Mouse (Mus musculus): ENCODE data around the gene Psph.
"Not testable (repeated sequence)": the region's sequence is repeated elsewhere in the genome, so short reads cannot be mapped to it uniquely, and the experiment has no call there.

The Psph gene

DNA sequence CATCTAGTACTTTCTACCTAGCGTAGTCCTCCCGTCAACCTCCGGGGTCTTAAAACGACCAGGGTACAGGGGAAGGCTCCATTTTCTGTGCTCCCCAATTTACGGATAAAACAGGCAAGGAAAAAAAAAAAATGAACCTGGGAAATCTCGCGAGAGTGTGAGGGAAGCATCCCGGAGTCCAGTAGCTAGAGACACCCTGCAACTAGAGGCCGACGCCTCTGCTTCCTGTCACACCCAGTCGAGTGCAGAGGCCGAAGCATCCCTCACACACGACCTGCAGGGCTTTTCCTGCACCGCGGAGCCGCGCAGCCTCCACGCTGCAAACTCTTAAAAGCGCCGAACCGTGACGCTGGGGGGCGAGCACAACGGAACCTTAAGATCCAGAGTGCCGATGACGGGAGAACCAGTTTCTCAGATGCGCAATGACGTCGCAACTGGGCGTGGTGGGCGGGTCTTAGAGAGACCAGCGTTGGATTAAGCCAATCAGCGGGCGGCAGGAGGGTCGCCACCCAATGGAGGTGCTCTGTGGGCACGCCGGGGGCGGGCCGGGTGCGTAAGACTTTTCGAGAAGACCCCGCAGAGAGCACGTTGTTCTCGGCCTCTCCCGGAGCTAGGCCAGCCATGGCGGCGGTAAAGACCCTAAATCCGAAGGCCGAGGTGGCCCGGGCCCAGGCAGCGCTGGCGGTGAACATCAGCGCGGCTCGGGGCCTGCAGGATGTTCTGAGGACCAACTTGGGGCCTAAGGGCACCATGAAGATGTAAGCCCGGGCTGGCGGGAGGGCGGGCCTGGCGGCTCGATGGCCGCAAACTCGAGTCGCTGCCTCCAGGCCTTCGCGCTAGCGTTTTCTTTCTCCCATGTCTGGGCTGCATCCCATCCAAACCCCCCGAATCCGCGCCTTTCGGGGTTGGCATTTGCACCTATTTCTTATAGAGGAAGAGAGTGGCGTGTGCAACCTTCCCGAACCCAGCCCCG is at the start of gene Psph:
TSS of gene Psph (minus strand) at position 632 of the 973 bp plus-strand sequence.
- peak; percentile 100 for DNase-seq (ENCODE audit: low read depth, low spot score)

DNA sequence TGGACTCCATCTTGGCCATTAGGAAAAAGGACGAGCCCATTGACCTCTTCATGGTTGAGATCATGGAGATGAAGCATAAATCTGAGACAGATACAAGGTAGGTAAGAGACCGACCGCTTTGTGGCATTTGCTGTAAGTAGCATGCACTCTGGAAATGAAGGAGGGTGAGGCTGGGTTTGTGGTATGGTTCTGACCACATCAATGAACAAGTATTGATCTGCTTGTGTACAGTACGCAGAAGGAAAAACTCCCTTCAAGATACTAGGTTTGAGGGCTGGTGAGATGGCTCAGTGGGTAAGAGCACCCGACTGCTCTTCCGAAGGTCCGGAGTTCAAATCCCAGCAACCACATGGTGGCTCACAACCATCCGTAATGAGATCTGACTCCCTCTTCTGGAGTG is 3.3 kb upstream of the Psph start:
- DNase-seq (ENCODE audit: low read depth, low spot score) = not testable (repeated sequence)

DNA sequence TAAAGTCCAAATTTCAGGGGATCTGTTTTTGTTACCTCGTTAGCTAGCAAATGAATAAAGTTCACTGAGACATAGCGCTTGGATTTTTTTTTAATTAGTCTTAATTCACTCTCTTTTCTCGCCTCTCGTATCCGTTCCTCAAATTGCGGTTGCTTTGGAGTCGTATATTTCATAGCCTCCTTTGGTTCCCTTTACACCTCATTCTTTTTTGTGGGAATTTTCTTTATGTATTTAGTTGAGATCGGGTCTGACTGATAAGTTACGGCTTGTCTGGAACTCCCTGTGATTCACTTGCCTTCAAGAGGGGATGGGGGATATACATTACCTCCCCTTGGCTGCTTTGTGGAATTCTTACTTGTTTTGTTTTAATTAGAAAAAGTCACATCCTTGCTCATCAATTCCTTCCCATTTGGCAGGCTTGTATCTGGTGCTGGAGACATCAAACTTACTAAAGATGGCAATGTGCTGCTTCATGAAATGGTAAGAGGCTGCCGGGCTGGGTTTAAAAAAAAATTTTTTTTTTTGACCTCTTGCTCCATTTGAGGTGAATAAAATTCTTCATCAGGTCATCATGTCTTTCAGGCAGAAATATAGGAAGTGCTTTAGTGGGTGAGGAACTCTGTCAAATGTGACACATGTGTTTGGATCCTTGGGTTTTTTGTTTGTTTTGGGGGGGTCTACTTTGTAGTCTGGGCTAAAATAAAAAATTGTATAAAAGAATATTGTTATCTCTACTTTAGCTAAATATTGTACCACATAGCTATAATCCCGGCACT is 757 bp upstream of the Psph start:
- DNase-seq (ENCODE audit: low read depth, low spot score) = no peak

DNA sequence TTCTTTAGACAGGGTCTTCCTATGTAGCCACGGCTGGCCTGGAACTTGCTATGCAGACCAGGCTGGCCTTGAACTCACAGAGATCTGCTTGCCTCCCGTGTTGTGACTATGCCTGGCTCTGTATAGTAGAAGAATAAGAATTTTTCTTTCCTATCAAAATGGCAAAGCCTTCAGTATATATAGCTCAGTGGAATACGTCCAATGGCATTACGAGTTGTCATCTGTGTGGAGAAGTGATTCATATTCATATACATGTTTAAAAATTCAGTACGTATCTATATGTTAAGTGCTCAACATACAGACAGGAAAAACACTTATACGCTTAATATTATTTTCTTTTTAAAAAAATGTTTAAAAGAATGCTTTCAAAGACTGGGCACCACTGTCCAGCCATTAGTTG is 1.1 kb downstream of the Psph start:
- DNase-seq (ENCODE audit: low read depth, low spot score) = no peak

DNA sequence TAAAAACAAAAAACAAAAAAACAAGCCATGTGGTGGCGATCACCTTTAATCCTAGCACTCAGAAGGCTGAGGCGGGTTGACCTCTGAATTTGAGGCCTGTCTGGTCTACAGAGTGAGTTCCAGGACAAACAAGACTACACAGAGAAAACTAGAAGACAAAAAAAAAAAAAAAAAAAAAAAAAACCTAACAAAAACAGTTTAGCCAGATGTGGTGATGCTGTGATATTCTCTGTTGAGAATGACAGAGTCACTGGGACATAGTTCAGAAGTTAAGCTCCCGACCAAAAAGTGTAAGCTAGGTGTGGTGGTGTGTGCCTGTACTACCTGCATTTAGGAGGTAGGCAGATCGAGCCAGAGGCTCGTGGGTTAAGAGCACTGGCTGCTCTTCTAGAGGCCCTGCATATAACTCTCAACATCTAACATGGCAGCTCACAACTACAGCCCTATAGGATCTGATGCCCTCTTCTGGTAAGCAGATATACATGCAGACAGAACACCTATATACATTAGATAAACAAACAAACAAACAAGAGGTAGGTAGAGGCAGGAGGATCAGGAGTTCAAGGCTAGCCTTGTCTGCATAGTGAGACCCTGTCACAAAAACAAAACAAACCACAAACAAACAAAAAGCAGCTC is 1.9 kb downstream of the Psph start:
- peak; percentile 19 for DNase-seq (ENCODE audit: low read depth, low spot score)

DNA sequence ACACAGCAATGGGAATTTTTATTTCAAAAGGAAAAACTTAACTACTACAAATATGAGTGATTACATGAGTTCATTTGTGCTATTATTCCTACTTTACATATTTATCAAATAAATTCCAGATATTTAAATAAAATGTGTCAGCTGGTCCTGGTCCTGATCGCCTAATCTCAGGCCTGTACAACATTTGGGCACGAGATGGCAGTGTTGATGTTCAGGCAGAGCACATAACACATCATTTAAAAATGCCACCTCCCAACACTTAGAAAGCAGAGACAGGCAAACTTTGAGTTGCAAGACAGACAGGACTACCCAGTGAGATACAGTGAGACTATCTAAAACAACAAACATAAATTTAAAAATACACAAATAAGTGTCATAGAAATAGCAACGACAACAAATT is 5.0 kb downstream of the Psph start:
- peak; percentile 88 for DNase-seq (ENCODE audit: low read depth, low spot score)

DNA sequence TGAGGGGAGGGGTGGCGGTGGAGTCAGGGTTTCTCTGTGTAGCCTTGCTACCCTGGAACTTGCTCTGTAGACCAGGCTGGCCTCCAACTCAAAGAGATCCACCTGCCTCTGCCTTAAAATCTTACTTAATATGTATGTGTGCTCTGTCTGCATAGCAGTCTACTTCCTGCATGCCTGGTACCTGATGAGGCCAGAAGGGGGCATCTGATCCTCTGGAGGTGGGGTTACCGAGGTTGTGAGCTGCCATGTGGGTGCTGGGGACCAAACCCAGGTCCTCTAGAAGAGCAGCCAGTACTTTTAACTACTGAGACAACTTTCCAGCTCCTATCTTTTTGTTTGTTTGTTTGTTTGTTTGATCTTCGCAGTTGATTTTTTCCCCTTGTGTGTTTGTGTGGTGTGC is 7.1 kb downstream of the Psph start:
- DNase-seq (ENCODE audit: low read depth, low spot score) = no peak

DNA sequence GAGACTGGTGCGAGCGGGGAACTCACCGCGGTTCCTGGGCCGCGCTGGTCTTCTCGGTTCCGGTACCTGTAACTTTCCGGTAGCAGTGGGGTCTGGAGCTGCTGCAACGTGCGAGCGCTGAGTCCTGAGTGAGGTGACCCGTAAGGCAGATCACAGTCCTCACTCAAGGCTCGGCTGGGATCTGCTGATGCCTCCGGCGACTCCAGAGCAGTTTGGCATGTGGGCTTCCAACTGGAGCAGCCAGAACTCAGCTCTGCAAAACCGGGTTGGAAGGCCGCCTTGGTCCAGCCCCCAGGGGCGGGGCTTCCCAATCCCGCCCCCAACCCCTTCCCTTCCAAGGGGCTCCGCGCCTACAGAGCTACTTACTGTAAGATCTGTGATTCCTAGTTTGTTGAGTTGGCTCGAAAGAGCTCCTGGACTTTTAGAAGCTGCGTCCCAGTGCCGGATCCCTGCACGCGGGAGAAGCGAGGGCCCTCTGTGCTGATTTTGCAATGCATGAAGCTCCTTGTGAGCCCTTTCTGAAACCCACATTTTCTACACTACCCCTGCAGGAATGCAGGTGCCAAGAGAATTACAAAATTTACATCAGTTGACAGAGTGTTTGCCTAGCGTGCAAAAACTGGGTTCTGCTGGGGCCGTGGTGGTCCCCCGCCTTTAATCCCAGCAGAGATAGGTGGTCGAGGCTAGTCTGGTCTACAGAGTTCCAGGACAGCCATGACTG is 8.1 kb downstream of the Psph start:
- peak; percentile 90 for DNase-seq (ENCODE audit: low read depth, low spot score)

DNA sequence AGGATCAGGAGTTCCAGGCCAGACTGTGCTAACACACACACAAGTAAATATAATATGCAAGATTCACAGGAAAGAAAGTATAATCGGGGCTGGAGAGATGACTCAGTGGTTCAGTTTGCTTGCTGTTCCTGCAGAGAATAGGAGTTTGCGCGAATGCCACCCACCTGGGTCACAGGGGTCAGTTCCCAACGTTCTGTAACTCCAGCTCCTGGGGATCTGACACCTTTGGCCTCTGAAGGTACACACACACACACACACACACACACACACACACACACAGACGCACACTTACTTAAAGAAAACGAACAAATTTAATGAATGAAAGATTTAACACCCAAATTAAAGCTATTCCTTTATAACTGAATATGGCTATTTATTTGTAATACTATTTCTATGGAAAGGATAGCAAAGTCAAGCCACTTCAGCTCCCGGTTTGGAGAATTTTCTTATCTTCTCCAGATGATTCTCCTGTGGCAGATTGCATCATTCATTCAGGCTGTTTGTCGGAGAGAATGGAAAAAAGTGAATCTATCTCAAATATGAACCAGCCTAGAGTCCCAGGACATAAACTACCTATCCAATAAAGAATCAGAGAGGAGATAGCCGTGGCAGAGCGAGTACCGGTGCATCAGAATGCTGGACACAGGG is 8.8 kb downstream of the Psph start:
- DNase-seq (ENCODE audit: low read depth, low spot score) = peak; percentile 44

DNA sequence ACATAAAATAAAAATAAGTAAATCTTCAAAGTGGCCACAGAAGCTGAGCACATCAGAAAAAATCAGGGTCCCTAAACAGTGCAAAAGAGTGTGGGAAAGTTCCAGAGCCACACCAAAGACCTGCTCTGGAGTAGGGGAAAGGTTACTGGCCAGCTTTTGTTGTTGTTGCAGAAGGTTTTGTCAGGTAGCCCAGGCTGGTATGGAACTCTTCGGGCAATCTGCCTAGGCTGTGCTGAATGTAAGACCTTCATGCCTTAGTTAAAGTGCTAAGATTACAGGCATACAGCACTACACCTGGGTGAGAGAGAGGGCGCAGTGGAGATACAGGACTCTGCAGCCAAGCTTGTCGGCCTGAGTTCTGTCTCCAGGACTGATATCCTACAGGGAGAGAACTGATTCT is 12.6 kb downstream of the Psph start:
- no peak for DNase-seq (ENCODE audit: low read depth, low spot score)

DNA sequence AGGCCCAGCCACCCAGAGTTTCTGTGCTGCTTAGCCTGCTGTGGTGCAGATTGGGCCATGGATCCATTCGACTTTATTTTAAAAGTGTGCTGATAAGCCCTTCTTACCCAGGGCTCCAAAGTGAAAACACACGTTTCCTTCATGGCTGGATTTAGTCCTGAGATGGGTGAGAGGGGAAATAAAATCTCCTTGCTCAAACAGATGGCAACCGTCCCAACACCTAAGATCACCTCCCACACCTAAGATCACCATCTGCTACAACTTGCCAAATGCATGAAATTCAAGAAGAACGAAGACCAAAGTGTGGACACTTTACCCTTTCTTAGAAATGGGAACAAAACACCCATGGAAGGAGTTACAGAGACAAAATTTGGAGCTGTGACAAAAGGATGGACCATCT is 13.9 kb downstream of the Psph start:
- not testable (repeated sequence) for DNase-seq (ENCODE audit: low read depth, low spot score)

DNA sequence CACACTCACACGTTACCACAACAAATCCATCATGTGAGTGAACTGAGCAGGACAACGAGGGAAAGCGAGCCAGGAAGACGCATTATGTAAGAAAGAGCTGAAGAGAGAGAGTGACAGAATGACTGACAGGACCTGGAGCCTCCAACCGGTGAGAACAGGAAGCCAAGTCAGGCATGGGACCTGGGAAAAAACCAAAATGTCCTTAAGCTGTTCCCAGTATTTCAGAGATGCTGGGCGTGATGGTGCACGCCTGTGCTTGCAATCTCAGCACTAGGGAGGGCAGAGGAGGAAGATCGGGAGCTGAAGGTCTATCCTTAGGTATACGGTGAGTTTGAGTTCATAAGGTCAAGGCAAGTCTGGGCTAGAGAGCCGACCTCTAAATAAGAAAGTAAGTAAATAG is 14.8 kb downstream of the Psph start:
- no peak for DNase-seq (ENCODE audit: low read depth, low spot score)

DNA sequence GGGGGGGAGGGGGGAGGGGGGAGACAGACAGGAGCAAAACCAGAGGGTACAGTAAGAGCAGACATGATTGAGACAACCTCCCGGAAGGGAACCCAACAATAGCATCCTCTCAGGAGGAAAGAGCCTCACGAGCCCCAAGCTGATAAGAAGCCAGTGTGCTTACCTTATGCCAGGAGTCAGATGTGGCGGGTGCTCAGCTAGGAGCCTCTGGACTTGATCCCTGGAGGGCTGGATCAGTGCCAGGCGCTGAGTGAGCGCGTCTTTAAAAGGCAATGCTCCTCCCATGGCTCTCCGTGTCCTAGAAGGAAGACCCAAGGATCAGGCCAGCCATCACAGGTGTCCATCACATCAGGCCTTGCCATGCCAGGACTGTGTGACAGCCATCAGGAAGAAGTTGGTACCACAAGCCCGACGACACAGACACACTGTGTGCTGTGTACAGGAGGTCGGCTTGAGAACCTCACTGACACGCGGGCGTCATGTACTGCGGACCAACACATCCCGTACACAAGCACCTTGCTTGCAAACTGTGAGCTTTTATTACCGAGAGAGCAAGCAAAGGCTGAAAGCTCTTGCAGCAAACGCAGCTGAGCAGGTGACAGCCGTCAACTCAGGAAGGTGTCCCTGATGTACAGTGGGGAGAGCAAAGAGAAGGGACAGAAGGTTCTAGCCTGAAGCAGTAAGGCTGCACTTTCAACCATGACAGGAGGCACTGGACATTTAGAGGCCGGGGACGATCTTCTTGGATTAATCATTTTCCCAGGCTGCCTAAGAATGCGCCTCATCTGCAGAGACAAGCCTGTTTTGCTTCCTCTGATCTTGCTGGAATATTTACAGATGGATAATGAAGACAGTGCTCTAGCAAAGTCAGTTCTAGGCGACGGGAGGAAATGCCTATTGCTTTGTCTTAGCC is 16.6 kb downstream of the Psph start:
- DNase-seq (ENCODE audit: low read depth, low spot score) = no peak

DNA sequence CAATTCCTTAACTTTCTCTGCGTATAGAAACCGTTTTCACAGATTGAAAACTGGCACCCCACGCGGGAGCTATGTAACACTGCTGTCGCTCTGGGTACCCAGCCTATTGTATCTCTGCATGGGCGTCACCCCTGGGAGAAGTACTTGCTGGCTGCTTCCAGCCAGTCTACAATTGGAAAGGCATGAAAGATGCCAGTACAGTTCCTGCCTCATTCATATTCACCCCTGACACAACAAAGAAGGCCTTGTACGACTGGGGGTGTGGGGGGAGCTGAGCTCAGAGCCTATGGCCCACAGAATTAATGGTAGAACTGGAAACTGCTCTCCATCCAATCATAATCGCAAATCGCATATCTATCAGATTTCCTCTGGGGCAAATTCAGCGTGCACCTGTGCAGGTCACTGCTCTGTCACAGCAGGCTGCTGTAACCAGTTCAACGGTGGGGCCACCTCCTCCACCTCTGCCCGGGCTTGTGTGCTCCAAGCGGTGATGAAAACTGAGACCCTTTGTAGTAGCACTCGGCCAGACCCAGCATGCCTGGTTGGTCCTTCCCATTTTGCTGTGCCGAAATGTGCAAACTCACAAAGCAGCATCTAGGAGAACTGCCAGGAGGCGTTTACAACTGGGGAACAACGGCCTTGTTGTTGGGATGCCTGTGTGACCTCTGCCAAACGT is 25.2 kb downstream of the Psph start:
- no peak for DNase-seq (ENCODE audit: low read depth, low spot score)

DNA sequence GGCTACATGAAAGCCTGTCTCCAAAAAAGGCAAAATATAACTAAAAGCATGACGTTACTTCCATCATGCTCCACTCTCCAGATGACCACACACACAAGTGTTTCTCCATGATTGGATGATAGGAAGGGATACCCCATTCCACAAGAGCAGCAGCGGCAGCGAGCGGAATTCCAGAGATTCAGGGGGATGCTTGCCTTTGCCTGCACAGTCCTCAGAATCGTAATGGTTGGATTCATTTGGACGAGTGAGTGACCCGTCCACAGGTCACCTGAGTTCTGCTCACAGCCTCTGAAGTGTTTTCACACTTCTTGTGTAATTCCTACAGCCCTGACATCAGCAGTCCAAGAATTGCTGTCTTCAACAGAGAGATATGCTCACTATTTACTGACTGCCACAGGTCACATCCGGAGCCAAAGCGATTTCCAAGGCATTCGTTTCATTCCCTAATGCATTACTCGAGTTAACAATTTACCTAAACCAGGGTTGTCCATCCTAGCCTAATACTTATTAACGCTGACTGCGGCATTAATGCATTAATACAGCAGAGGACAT is 27.2 kb downstream of the Psph start:
- no peak for DNase-seq (ENCODE audit: low read depth, low spot score)

DNA sequence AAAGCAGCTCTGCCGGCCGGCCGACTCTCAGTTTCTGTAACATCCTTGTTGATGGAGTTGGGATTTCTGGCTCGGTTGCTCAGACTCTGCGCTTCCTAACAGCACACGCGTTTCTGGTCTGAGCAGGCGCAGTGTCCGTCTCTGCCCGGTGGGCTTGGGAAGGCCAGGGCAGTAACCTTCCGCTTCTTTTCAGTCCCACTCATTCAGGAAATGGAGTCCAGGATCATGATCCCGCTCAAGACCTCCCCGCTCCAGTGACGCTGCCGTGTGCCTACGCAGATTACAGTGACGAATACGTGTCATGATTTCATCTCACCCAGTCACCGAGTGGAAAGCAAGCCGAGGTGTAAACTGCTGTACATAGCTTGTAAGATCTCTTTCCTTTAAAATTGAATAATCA is 30.4 kb downstream of the Psph start:
- DNase-seq (ENCODE audit: low read depth, low spot score) = no peak

DNA sequence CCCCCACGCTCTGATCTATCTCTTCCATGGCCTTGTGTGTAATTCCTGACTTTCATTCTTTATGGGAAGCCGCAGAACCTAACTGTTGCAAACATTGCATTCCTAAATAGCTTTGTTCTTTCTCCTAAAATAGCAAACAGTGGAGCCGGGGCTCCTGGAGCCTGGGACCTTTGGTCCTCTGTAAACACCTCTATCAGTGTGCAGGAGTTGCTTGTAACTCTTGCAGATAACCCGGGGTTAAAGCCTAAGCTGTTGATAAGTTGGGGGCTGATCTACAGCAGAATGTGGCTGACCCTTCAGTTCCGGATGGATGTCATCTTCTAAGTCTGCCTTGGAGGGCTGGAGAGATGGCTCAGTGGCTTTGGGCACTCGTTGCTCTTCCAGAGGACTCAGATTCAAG is 43.2 kb downstream of the Psph start:
- DNase-seq (ENCODE audit: low read depth, low spot score) = no peak

DNA sequence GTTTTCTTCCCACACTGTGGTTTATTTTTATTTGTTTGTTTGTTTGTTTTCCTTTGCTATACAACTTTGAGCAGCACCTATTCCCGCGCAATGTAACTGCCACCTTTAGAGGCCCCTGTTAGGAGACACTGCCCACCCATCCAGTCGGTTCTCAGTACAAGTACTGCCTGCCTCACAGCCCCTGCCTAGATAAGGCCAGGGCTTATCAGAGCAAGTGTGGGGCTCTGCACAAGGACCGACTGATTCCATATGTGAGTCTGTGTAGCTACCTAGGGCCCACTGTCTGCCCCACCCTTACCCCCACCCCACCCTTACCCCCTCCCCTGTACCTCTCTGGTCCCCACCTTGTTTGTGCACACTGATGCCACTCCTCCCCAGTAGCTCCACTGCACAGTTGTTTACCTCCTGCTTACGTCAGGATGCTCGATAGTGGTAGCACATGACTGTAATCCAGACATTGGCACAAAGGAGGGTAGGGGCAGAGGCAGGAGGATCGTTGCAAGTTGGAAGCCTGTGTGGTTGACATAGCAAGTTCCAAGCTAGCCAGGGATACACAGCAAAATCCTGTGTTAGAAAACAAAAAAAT is 44.3 kb downstream of the Psph start:
- no peak for DNase-seq (ENCODE audit: low read depth, low spot score)

DNA sequence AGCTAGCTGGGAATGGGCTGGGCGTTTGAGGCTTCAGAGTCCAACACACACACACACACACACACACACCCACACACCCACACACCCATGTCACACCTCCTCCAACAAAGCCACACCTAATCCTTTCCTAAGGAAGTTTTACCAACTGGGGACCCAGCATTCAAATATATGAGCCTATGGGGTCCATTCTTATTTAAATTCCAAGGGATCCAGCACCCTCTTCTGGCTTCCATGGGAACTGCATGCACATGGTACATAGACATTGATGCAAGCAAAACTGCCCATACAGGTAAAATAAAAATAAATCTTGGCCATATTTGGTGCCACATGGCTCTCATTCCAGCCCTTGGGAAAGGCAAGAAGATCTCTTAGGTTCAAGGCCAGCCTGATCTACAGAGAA is 46.3 kb downstream of the Psph start:
- DNase-seq (ENCODE audit: low read depth, low spot score) = peak; percentile 64
